Mouse (Mus musculus) stomach, postnatal 0 days (tissue): ENCODE results near the gene Fgf4.
"Not testable (repeated sequence)": the region's sequence is repeated elsewhere in the genome, so short reads cannot be mapped to it uniquely, and the experiment has no call there.

Experiments used
- CTCF ChIP-seq: IDR thresholded peaks from 2 replicates; pipeline ENCODE4 v1.5.1; 2016; ENCODE audit warnings: antibody characterized with exemption, low read depth, mild to moderate bottlenecking, moderate library complexity
- EP300 ChIP-seq: optimal IDR thresholded peaks from 2 replicates; pipeline ENCODE3; 2016; ENCODE audit warnings: antibody characterized with exemption

DNA sequence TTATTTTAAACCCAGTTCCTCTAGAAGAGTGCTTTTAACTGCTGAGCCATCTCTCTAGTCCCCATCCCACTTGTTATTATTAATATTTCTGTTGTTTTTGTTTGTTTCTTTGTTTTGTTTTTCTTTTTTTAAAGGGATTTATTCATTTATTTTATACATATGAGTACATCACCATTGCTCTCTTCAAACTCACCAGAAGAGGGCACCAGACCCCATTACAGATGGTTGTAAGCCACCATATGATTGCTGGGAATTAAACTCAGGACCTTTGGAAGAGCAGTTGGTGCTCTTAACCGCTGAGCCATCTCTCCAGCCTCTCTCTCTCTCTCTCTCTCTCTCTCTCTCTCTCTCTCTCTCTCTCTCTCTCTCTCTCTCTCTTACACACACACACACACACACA, 43.5 kb downstream of the Fgf4 start:
- TF ChIP-seq CTCF: peak; percentile 23
- not testable (repeated sequence) for TF ChIP-seq EP300
